Mouse (Mus musculus) adrenal gland, postnatal 25 days (tissue): Measurements from ENCODE around the gene Arl8b. TPM values are rescaled to one million over a fixed set of nuclear protein-coding genes. Genes with fewer than 3 reads are reported as not detected.

Experiments used
- DNase-seq: peaks from one replicate; pipeline ENCODE4 v3.0.0; 2021; ENCODE audit warnings: mixed read lengths
- long read RNA-seq: library from polyadenylated mRNA; stranded (forward); transcript quantifications from one replicate; pipeline ENCODE4 v2.0.0, GENCODE M21; 2021
- total RNA-seq: library from RNA; stranded (reverse); gene quantifications from 2 replicates; pipeline ENCODE4 v1.2.3, GENCODE M21; 2021

The Arl8b gene
- total RNA-seq = 103 and 117 TPM in 2 replicates
- long read RNA-seq, full-length matches to known transcripts = 56 of 88 reads
- long read RNA-seq, partial matches to known transcripts = 29 of 88 reads
- long read RNA-seq, other reads (novel, unspliced or antisense) = 3 of 88 reads

DNA sequence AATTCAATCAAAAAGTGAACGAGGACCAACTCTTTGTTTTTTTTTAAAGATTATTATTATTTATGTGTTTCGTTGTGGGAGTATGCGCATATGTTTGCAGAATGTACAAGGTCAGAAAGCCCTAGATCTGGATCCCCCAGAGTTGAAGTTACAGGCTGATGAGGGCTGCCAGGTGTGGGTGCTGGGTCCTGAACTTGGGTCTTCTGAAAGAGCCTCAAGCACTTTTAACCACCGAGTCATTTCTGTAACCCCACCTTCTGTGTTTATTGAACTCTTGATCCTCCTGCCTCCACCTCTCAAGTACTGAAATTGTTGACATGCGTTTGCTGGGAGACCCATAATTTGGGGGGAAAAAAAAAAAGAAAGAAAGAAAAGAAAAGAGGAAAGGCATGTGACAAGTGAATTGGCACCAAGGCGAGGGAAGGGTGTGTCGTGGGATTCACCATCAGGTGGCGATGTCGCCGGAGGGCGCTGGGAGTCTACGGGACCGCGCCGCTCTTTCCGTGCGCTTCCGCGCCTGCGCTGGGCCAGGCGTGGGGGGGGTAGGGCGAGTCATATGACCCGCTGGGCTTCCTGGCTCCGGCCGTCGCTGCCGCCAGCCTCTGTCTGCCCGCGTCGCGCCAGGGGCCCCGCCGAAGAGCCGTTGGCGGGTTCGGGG is at the start of gene Arl8b:
Arl8b (plus strand) TSS at position 574 of the 658 bp plus-strand sequence.
- peak; percentile 99 for DNase-seq

DNA sequence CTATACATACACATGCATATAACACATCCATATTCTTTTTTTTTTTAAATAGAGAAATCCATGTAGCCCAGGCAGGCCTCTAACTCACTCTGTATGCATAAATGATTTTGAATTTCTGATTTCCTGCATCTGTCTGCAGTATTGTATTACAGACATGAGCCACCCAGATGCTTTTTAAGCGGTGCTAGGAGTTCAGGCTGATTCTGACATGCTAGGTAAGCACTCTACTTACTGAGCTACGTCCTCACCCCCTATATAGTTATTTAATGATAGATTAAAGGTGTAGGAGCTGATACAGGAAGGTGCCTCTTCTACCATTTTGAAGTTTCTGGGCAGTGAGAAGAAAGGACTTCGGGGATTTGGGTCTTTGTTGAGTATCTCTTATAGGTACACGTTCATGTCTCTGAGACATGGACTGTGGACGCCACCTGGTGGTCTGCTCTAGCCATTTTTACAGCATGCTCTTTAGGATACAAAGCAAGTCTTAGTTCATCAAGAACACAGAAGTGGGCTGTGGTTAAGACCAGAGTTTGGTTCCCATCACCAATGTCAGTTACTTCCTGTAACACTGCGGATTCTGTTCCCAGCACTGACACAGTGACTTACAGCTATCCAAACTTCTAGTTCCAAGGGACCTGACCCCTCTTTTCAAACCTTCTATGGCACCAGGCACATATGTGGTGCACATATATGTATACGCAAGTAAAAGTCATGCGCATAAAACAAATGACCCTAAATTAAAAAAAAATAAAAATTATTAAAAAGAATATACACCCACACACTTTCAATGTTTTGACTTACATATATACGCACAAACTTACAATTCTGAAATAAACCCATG is 46.8 kb upstream of the Arl8b start:
- DNase-seq = peak; percentile 77

DNA sequence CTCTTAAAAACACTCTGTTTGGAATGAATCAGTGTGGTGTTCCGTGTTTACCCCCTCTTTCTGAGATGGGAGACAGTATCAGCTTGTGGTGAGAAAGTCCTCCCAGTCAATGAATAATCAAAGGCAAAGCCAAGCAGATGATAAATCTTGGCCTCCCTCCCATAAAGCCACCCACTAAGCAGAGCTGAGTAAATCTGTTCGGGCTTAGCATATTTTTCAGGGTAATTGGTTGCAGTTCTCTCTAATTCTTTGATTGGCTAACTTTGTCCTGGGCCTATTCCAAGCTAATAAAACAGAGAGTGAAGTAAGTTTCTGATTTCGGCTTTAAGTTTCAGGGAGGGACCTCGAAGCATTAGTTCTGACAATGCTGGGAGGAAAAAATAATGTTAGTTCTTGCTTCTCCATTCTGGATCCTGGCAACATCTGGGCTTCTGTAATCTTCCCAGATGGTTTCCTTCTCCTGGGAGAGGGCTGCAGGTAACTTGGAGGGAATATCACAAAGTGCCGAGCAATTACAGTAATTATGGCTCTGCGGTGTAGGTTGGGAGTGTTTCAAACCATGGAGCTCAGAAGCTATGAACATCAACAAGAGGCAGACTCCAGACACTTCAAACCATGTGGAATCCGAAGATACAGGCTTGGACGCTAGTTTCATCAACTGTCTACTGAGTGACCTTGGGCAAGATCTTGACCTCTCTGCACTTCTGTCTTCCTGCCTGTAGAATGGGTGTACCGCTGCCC is 44.3 kb upstream of the Arl8b start:
- no peak for DNase-seq

DNA sequence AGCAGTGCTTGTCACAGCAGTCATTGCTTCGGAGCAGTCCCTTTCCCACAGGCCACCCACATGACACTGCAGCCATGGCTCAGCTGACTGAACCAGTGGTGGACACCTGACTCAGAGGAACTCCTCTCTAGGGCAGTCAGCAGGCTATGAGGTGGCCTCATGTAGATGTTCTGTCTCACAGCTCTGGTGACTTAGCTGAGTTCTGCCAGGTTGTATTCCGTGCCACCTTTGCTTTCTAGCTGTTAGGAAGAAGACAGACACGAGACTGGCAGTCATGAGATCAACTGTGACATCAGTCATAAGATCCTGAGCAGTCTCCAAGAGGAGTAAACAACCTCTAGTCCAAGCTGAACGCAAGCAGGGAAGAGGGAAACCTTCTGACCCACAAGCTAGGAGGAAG is 42.3 kb upstream of the Arl8b start:
- no peak for DNase-seq

DNA sequence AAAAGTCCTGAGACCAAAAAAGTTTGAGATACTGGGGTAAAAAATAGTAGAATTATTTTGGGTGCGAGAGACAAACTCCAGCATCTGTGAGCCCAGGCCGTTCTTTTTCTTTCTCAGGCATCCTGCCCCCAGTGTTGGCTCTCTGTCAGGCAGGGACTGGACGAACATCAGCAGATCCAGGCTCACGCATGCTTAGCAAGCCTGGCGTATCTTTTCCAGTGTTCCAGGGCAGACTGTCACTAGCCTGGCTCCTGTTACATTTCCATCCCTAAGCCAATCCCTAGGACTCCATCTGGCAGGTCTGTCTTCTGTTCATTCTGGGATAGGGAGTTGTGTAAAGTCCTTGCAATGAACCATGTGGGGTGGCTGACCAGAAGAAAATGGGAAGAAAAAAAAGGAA is 39.2 kb upstream of the Arl8b start:
- DNase-seq = no peak

DNA sequence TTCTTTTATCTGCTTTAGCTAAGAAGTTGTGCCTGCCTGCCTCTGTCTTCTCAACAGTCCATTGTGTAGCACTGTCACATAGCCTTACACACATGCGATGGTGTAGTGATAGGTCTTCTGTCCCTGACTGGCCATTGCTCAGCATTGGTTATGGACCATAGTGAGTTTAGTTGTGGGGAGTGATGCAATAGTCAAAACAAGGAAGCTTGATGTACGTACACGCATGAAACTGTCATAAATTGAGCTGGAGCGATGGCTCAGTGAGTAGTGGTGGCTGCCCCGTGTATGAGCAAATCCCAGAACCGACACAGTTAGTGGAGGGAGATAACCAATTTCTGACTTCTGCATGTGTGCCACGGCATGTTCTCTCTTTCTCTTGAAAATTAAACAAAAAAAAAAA is 31.6 kb upstream of the Arl8b start:
- DNase-seq = no peak

DNA sequence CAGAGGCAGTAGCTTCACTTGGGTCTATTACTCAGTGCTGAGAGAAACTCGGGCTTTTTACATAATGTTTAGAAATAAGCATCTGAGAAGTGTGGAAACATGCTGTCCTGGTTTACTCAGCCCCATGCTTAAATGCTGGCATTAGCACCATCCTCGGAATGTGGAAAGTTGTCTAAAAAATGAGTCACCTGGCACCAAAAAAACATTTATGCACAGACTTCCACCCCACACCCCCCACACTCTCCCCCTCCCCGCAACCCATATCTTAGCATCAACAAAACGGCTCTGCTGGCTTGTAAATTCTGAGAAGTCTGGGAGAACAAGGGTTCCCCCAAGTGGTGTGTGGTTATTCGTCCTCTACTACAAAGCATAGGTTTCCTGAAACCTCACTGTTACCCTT is 30.5 kb upstream of the Arl8b start:
- DNase-seq = no peak

DNA sequence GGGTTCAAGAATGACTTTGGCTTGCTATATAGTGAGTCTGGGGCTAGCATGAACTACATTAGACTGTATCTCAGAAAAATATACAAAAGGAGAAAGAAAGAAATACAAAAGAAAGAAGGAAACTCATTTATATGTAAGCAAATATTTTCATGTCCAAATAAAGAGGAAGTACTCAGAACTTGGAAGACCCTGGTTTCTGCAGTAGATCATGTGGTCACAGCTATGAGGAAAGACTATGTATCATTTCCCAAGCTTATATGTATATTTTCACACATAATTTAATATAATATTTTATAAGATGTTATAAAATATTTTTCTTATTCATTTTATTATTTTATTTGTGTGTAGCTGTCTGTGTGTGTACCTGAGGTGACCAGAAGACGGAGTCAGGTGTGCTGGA is 29.4 kb upstream of the Arl8b start:
- DNase-seq = no peak

- DNase-seq = peak; percentile 69
Measured at GRCm38 (mm10) chr6:108754376-108754775, 28.5 kb upstream of the Arl8b start.

DNA sequence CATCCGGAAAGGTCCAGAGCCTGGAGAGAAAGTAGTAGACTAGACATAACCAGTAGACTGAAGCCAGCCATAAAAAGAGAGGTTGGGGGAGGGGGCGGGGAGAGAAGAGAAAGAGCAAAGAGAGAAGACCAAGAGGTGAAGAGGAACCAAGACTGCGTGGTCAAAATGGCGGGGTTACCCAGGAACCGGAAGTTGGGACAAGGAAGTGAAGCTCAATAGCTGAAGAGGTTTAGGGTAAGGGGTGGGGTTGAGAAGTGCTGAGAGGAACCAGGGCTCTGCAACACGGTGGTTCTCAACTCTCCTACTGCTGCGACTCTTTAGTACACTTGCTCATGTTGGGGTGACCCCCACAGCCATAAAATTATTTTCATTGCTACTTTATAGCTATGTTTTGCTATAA is 27.0 kb upstream of the Arl8b start:
- no peak for DNase-seq

DNA sequence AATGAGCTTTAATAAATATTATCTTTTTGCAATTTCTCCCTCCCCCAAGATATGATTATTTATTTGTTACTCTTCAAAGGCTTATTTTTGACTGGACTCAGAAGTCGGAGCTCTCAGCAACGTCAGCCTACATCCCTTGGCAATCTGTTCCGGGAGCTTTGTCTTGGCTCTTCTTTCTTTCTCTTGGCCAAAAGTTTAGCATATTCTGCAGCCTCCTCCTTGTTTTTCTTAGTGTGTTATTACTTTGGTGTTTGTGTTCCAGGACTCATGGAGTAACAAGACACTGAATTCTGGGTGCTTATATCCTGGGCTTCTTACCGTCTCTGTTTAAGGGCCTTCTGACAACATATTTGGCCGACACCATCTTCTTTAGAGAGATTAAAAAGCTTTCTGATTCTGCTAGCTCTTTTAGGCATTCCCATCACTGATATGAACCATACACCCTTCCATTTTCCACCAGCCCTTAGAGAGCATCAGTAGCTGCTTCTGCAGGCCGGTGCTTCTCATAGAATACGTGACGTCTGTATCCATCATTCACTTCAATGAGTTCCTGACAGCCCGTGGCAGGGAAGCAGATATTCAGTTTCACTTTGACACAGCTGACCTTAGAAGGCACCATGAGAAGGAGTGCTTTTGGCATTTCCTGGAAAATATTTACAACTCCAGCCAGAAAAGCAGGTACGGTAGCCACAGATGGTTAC is 23.8 kb upstream of the Arl8b start:
- DNase-seq = no peak

- peak; percentile 25 for DNase-seq
Measured at GRCm38 (mm10) chr6:108759698-108760039, 23.2 kb upstream of the Arl8b start.

- no peak for DNase-seq
Measured at GRCm38 (mm10) chr6:108770880-108771279, 12.0 kb upstream of the Arl8b start.

GRCm38 (mm10) chr6:108772913-108773312 is 10.0 kb upstream of the Arl8b start:
- DNase-seq = peak; percentile 88

- DNase-seq = no peak
Measured at GRCm38 (mm10) chr6:108773480-108773879, 9.4 kb upstream of the Arl8b start.

DNA sequence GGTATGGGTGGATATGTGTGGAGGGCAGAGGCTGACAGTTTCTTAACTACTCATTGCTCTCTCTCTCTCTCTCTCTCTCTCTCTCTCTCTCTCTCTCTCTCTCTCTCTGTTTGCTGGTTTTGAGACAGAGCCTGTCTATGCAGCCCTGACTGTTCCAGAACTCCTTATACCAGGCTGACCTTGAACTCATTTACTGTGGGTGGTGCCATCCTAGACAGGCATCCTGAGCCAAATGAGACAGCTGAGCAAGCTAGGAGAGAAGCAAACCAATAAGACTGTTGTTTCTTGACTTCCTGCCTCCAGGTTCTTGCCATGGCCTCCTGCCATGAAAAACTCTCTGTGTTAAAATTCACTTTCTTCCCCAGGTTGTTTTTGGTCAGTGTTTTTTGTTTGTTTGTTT is 6.6 kb upstream of the Arl8b start:
- DNase-seq = peak; percentile 7

- no peak for DNase-seq
Measured at GRCm38 (mm10) chr6:108777560-108778287, 5.2 kb upstream of the Arl8b start.

DNA sequence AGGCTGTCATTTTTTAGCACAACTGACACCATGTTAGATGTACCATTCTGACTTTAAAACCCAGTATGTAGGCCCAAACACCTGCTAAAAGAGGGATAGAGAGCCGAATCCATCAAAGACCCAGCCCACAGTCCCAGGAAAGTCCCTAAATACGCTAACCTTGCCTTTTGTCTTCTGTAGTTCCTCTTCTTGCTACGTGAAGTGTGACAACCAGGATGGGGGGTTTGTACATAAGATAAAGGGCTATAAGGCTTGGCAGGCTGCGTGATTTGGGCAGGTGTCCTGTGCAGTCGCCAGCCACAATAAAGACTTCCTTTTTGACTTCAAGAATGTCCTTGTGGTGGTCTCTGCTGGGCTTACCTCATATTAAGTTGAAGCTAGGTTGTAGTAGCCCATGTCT is 4.5 kb upstream of the Arl8b start:
- no peak for DNase-seq

DNA sequence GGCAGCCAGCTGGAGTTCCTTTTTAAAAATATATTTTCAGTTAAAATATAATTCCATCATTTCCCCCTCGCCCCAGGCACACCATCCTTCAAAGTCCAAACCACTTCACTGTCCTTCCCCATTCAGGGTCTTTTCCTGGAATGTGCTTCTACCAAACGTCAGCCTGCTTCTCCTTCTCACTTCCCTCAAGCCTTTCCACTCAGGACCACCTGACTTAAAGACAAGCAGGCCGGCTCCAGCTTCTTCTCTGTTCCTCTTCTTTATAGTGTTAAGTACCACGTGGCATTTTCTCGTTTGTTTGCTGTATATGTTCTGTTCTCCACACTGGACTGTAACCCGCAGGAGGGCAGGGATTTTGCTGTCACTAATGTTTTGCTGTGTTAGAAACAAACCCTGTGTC is 1.0 kb upstream of the Arl8b start:
- no peak for DNase-seq

DNA sequence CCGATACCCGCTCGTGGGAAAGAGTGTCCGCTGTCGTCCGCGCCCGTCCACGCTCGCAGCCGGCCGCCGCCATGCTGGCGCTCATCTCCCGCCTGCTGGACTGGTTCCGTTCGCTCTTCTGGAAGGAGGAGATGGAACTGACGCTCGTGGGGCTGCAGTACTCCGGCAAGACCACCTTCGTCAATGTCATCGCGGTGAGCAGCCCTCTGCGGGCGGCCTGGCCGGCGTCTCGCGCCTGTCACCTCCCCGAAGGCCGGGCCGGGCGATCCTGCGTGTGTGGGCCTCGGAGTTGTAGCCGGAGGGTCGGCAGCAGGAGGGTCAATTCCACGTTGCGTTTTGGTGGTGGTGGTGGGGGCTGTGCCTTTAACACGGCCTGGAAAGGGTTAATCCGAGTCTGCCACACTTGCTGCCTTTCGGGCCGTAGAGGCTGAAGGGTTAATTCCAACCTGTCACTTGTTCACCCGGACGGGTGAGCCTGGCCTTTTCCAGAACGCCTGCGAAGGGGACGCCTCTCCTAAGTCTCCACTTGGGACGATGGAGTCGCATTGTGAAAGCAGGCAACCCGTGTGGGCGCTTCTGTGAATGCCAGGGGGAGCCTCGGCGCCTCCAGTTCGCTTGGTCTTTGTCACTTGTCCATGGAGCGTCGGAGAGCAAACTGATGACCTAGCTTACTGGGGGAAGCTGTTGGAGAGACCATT is 434 bp downstream of the Arl8b start:
- peak; percentile 48 for DNase-seq

- DNase-seq = peak; percentile 6
Measured at GRCm38 (mm10) chr6:108784056-108784455, 1.2 kb downstream of the Arl8b start.
